Mouse (Mus musculus) cerebellum, adult 9-11 months (tissue): Measurements from ENCODE around the gene Gm28048.

Experiments
- DNase-seq: peaks from one replicate; pipeline ENCODE4 v3.0.0; 2022

Gene Gm28048

DNA sequence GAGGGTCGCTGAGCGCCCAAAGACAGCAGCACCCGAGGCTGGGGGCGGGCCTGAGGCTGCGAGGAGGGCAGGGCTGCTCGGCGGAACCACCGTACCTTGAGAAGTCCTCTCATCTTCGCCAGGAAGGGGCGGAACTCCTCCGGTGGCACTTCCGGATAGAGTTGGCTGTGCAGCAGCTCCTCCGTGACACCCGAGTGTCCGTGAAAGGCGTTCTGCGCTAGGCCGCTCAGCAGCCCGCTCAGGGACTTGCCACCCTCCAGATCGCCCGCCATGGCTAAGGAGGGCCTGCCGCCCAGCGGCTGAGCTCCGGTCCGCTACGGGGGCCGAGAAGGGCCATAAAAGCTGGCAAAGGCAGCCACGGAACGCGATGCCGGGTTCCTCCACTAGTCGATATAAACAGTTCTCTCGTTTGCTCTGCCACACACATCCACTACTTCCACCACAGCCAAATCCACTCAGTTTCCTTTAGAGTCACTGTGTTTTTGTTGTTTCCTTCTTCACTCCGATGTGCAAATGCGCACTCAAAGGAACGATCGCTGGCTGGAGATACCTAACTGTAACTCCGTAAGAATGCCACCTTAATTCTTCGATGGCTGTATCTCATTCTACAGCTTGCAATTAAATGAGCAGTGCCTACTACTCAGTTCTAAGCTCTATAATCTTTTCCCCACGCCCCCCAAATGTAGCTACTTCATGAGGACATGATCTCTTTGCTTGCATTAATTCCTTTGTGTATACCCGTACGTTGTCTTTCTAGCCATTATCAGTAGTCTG lies at the start of gene Gm28048, which contains the start of gene Commd1:
Gm28048 (minus strand) TSS at position 107 of the 774 bp plus-strand sequence.
Commd1 (minus strand) TSS at position 399 of the 774 bp plus-strand sequence.
- peak; percentile 95 for DNase-seq

DNA sequence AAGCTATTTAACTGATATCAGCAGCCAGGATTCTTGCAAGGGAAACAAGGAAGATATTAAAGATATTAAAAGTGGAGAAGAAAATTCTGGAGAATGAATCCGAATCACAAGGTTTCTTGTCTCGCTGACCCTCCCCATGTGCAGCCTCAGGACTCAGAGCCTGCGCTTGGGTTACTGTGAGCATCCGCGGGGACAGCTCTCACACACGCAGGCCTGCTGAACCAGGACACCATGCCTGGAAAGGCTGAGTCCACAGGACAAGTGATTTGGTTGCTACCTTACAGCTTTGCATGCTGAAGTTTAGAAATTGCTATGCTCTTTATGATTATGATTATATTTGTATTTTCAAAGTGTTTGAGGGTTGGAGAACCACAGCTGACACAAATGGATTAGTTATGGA lies 47.5 kb upstream of the Gm28048 start:
- DNase-seq: no peak

DNA sequence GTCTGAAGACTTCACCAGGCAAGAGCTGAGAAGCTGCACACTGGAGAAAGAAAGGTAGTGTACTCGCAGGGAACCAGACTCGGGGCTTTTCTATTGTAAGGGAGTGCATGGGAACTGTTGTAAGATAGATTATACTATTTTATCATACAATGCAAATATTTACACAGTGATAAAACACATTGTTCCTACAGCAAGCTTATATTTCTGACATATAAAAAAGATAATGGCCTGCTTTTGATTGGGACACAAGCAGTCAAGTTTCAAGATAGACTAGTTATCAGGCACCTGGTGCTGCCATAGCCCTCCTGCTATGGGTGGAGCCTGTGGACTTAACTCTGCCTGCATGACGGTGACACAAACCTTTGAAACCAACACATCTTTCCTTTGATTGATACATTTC lies 47.1 kb upstream of the Gm28048 start:
- DNase-seq: no peak

DNA sequence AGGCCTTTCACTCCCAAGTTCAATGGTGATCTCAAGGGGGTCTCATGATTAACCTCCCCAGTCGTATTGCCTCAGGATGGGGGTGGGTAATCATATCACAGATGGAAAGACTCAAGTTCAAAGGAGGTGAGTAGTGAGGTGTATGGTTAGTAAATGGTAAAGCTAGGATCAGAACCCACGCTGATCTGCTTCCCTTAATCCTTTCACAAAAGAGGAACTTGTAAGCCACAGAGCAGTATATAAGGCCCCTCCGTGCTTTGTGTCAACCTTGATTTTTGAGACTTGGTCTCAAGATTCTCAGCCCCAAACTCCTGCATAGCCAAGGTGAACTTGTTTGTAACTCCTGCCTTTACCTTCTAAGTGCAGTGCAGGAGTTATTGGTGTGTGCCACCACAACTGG lies 42.3 kb upstream of the Gm28048 start:
- DNase-seq: no peak

DNA sequence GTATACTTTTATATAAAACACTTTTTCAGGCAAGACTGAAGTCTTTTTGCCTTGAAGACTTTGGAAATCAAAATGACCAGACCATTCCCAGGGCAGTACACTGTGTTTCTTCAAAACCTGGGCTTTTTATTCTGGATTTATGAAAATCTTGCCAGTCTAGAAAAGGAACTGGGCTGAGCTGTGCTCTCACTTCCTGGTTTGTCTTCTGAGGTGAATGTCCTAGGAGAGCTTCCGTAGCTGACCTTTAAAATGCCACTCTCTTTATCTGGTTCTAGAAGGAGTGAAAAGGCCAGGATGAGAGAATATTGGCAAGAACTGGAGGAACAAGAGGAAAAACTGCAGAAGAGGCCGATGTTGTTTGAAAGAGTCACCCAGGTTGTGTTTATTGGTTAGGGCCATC lies 41.3 kb upstream of the Gm28048 start:
- no peak for DNase-seq

DNA sequence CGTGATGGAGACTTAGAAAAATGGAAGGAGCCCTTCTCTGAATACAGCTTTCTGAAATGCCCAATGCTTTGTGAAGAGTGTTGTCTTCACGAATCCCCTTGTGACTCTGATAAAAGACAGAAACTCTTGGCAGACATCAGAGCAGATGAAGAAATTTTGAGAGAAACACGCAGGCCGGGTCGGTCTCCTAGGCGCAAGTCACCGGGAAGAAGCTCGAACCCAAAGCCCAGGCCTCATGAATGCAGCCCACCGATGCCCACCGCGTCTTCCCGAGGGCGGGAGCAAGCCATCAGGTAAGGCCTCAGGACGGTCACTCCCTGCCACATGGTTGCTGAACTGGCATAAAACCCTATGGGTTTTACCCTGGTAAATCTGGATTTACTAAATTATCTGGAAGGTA lies 39.0 kb upstream of the Gm28048 start:
- DNase-seq: no peak

DNA sequence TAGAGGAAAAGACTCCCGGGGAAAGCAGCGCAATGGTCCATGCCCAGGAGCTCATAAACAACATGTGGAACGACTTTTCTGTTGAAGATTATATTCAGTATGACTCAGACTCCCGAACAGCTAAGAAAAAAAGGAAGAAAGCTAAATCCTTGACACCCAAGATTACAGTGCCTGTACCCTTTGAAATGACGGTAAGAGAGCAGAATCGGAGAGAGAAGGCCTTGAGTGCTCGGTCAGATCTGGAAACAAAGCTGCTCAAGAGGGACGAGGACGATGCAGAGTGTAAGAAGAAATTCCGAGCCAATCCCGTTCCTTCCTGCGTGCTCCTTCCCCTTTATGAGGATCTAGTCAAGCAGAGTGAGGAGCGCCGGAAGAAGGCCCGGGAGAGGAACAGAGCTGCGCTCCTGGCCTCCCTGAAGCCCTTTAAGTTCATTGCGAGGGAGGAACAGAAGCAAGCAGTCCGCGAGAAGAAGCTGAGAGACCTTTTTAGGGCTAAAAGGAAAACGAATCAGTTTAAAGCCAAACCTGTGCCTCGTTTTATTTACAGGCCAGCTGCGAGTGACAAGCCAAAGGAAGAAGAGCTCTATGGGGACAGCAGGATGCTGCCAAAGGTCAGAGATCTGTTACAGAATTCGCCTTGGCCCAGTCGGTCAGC lies 38.4 kb upstream of the Gm28048 start:
- DNase-seq: no peak

DNA sequence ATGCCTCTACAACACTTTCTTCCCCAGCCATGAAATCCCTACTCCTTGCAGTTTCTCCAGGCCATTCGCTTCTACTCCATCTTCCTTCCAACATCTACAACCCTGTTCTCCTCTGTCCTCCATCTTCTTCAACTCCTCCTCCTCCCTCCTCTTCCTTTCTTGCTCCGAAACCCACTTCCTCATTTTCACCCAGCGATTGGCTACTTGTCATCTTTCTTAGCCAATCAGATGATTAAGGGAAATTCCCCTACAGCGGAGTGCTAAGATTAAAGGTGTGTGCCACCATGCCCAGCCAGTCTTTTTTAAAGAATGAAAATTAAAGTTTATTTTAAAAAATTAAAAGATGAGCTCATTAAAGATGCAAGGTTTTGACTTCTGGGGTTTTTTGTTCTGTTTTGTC lies 36.1 kb upstream of the Gm28048 start:
- DNase-seq: no peak

DNA sequence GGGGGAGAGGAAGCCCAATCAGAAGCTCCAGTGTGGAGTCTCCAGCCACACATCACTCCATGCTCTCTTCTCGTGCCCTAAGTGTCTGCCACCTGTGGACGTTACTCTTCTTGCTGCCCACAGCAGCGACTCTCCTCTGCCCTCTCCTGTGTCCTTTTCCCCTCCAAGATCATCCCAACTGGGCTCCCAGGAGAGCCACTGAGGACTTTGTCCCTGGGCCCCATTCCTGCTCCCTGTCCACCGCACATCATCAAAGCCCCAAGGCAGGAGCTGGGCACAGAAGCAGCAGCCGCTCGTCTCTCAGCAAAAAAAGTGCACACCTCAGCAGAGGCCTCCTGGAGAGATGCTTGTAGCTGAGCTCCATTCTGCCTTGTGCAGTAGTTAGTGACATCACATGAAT lies 33.1 kb upstream of the Gm28048 start:
- no peak for DNase-seq

DNA sequence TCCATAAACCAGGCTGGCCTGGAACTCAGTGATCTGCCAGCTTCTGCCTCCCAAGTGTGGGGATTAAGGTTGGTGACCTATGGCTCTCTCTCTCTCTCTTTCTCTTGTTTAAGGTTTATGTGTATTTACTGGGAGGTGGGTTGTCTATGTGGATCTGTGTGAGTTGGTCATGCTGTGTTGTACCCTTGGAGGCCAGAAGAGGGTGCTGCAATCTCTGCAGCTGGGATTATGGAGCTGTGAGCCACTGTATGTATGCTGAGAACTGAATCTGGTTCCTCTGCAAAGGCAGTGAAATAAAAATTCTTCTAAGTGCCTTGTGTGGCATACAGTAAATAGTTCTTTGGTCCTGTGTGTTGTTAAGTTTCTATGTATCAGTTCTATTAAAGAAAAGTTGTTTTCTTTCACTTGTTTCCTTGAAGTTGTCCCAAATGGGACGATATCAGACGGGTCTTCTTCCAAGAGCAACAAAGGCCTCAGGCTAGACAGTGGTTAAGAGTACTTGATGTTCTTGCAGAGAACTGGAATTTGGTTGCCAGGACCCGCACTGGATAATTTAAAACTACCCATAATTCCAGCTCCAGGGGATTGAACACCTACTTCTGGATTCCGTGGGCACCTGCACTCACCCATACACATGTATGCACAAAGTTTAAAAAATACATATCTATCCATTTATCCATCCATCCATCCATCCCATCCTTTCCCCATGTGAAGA lies 31.8 kb upstream of the Gm28048 start:
- DNase-seq: no peak

DNA sequence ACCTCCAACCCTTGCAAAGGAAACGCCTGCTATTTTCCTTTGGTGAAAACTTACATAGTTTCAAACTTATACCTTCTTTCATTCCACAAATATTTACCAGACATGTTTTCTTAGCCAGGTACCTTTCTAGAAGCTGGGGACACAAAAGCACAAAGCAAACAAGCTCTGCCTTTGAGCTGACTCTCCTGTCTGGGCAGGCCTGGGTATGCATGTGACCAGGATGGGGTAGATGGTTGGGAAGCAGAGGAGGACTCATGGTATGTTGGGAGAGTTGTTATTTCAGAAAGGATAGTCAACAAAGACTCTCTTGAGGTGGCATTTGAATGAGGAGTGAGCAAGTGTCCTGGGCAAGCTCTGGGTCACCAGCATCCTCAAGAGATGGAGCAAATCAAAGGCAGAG lies 31.2 kb upstream of the Gm28048 start:
- DNase-seq: no peak

DNA sequence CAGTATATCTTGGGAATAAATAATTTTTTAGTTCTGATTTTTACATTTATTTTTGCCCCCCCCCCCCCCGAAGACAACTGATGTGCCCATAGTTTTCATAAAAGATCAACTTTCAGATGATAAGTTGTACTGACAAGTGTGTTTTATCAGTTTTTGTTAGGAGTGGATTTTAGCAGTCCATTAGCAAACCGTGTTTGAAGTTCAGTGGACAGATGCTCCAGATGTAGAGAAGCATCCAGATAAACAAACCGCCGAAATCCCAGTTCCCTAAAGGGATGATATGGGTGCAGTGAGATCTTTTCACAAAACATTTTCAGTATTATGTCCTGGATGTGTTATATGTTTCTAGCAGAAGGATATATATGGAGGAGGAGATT lies 26.9 kb upstream of the Gm28048 start:
- no peak for DNase-seq

DNA sequence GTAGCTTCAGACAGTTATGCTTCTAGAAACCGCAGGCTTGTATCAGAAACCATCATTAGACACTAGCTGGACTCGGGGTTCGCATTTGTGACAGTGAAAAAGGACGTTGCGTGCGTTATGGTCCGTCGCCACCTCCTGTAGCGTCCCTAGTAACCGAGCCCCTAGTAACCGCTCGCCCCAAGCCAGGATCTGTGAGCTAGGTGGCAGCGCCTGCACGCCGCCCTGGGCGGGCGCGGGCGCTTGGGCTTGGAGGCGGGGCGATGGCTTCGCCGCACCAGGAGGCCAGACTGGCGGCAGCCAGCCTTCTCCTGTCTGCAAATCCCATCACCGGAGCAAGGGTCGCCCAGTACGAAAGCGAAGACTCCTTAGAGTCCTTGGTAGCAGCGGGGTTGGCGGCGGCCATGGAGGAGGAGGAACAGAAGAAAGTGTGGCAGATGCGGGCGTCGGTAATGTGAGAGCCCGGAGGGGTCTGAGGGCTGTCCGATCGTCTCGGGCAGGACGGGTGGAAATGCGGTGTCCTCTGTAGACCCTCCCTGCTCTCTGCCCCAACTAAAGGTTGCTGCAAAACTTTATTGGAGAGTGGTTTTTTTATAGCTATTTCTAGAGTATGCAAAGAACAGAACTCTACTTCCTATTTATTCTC lies 26.4 kb upstream of the Gm28048 start:
- peak; percentile 88 for DNase-seq

DNA sequence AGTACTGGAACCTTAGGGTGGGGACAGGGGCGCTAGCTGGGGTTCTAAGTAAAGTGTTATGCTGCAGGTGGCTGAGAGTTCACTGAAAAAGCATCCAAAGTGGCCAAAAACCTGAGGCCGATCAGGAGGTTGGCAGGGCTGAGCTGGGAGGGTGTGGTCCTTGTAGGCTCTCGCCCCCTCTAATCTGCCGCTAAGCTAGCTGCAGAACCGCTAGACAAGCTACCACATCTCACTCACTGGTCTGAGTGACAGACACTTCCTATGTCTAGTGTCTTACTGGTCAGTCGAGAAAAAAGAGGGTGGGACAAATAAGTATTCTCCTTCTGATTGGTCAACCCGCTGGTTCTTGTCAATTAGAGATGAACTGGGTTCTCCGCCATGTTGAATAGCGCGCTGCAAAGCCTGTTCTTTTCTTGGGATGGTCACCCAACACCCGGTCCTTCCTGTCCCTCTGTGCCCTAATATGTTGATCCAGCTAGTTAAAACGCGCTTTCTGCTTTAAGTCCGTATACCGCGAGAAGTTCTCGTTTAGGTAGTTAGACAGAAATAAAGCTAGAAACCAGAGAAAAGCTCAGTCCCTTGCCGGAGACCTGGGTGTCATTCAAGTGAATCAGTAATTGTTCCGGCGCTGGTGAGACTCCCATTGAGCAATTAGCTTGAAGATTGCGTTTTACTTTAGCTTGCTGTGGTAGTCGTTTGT lies 25.7 kb upstream of the Gm28048 start, which contains the start of gene Fam161a:
Fam161a (plus strand) TSS at position 51 of the 700 bp plus-strand sequence.
- peak; percentile 92 for DNase-seq

DNA sequence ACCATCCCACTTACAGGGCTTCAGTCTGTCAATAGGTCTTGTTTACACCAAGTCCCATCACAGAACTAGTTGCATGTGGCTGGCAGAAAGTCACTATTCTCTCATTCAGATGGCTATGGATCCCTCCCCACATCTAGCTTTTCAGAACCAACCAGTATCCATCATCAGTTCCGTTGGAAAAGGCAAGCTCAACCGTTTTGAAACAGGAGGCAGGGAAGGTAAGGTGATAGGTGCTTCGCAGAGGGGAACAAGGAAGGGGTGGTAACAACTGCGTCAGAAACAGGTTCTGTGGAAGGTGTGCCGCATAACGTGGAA lies 25.2 kb upstream of the Gm28048 start:
- no peak for DNase-seq

DNA sequence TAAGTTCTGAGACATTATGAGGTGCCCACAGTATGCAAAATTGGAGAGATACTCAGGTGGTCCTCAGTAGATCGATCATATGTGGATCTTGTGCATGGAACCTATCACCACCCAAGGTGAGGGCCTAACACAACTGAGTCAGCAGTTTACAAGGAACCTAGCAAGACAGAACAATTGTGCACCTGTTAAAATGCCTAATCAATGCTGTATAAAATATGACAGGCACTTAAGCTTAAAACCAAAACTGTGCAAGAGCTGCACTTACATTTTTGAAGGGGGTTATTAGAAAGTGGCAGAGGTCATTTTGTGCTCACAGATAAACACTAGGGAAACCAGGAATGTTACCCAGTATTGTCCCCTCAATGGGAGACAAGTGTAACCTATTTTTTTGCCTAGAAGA lies 23.4 kb upstream of the Gm28048 start:
- no peak for DNase-seq

DNA sequence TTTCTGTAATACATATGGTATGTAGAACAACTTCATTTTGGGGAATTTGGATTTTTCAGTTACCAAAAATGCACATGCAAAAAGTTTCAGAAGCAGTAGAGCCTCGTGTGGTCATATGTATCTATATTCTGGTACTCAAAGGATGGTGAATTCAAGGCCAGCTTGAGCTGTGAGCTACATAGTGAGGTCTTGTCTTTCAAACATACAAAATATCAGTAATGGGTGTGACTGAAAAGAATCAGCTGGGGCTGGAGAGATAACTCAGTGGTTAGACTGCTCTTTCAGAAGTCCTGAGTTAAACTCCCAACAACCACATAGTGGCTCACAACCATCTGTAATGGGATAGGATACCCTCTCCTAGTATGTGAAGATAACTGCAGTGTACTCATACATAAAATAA lies 16.4 kb upstream of the Gm28048 start:
- no peak for DNase-seq

DNA sequence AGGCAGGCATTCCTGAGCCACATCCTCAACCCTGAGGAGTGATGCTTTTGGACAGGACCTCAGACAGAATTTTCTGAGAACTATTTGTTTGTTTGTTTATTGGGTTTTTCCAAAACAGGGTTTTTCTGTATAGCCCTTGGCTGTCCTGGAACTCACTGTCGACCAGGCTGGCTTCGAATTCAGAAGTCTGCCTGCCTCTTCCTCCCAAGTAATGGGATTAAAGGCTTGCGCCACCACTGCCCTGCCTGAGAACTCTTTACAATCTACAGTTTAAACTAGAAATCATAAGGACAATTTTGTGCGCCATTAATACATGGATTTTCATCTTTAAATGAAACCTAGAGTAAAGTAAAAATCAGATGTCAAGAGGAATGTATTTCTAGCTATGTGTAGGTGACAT lies 13.6 kb upstream of the Gm28048 start:
- DNase-seq: no peak

DNA sequence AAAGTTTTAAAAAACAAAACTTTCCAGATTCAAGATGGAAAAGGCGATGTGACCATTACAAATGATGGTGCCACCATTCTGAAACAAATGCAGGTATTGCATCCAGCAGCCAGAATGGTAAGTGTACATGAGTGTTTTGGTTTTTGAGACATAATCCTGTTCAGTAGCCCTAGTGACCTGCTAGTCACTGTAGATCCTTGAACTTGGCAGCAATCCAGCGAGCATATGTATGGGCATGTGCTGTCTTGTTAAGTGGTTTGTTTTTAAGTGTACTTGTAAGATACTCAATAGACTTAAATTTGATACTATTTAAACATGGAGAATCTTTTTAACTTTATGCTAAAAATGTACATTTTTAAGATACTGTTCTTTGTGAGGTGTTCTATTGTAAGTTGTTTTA lies 12.4 kb upstream of the Gm28048 start:
- no peak for DNase-seq

DNA sequence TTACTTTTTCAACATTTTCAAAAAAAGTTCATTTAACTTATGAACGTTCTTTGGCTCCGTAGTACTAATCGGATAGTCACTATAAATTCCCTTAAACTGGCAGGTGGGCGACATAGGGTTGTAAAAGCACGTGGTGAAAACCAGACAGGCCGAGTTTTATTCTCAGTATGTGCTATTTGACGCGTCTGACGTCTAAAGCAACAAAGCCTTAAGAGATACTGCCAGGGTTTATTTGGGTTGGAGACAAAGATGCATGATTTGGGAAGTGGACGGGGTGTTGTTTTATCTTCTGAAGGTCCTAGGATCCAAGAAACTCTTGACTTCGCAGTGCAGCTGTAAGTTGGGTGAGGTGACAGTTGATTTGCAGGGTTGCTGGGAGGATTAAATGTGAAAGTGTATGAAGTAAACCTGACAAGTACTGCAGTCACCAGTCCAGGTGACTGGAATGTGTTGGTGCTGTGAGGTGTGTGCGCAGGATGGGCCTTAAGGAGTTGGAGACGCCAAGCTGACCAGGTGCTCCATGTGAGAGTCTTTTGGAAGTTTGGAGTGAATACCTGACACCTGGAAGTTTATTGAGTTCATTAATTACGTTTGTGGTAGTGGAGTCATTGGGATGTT lies 9.4 kb upstream of the Gm28048 start:
- no peak for DNase-seq

DNA sequence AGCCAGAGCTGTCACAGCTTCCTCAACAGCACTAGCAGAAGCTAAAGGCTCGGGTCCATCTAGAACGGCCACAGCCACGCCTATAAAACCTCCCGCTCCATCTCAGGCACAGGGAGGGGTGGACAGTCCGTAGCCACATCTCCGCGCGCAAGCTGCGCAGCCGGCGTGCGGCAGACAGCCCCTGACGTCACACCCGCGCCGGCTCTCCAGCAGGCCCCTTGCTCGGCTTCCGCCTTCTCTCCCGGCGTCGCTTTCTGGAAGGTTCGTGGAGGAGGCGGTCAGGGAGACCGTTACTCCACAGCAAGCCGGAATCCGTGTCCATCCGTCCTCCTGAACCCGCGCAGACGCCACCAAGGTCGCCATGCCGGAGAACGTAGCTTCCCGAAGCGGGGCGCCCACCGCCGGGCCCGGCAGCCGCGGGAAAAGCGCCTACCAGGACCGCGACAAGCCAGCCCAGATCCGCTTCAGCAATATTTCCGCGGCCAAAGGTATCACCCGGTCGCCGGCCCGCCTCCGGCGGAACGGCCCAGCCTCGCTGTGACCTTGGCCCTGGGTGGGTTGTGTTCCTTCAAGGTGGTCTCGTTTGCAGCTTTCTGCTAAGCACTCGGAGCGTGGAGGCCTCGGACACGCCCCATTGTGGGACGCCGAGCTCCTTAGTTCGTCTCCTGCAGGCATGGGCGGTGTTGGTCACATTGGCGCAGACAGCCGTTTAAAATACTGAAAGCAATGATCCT lies 8.7 kb upstream of the Gm28048 start, which contains the start of gene Cct4:
Cct4 (plus strand) TSS at position 127 of the 734 bp plus-strand sequence.
- peak; percentile 94 for DNase-seq

DNA sequence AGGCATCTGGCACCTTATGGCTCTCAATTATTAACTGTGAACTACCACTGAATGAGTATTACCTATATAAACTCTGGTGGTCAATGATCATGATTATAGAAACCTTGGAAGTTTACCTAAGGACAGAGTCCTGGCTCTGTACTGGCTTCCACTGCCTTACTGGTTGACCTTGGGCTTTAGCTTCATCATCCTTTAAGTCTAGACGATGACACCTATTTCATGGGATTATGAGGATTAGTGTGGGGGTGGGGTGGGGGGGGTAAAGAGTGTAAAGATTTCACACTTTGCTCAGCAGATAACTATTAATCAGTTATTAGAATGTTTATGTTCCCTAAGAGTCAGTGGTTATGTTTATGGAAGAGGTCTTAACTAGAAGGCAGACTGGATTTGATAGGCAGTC lies 7.9 kb upstream of the Gm28048 start:
- no peak for DNase-seq
